Mouse (Mus musculus) erythroblast, embryonic 14.5 days (primary cell): ENCODE data around the gene Ssu2.

ENCODE experiments used
- GATA1 ChIP-seq: IDR thresholded peaks from 2 replicates; pipeline ENCODE4 v1.6.1; 2012; ENCODE audit warnings: low read length, inconsistent platforms, mixed read lengths
- TAL1 ChIP-seq: IDR thresholded peaks from 3 replicates; pipeline ENCODE4 v1.6.1; 2012; ENCODE audit warnings: low read length, inconsistent platforms, mixed read lengths

- TF ChIP-seq GATA1 (no peak), TAL1 (no peak)
These were observed 16.3 kb upstream of the Ssu2 start for GRCm38 (mm10) chr6:112404111-112404510.
